Mouse (Mus musculus) testis, adult 2 months (tissue): Measurements from ENCODE around the gene Tmem238. TPM values are rescaled to one million over a fixed set of nuclear protein-coding genes. Genes with fewer than 3 reads are reported as not detected.

ENCODE experiments used
- H3K27ac ChIP-seq: fragments of 200-500 bp; 2 replicates; pipeline ENCODE4 v1.5.1; 2012; ENCODE audit warnings: low read depth, low read length; ENCODE audit not compliant: control insufficient read depth, insufficient read depth
- H3K27me3 ChIP-seq: fragments of 200-500 bp; 2 replicates; pipeline ENCODE4 v1.6.1; 2012; ENCODE audit warnings: mild to moderate bottlenecking, low read length, moderate library complexity; ENCODE audit not compliant: control insufficient read depth, insufficient read depth
- H3K36me3 ChIP-seq: fragments of 200-500 bp; 2 replicates; pipeline ENCODE4 v1.6.1; 2012; ENCODE audit warnings: mild to moderate bottlenecking, low read length; ENCODE audit not compliant: control insufficient read depth, insufficient read depth
- H3K4me1 ChIP-seq: fragments of 200-500 bp; 2 replicates; pipeline ENCODE4 v1.6.1; 2012; ENCODE audit warnings: low read length; ENCODE audit not compliant: control insufficient read depth, insufficient read depth
- H3K4me3 ChIP-seq: fragments of 200-500 bp; 2 replicates; pipeline ENCODE4 v1.5.1; 2012; ENCODE audit warnings: low read depth, mild to moderate bottlenecking, low read length, moderate library complexity, mixed read lengths; ENCODE audit not compliant: control insufficient read depth
- CTCF ChIP-seq: fragments of 200-500 bp; IDR thresholded peaks from 2 replicates; pipeline ENCODE4 v1.5.1; 2012; ENCODE audit warnings: low read depth, mild to moderate bottlenecking, inconsistent platforms, low read length, moderate library complexity; ENCODE audit not compliant: control insufficient read depth, insufficient read depth, insufficient replicate concordance
- POLR2A ChIP-seq: fragments of 200-500 bp; IDR thresholded peaks from 2 replicates; pipeline ENCODE4 v1.6.1; 2012; ENCODE audit warnings: low read depth, mild to moderate bottlenecking, inconsistent platforms, low read length, moderate library complexity; ENCODE audit not compliant: control insufficient read depth
- polyA plus RNA-seq: library from polyadenylated mRNA; depleted of rRNA; stranded (reverse); fragments of >200 nt; gene quantifications from 2 replicates; pipeline ENCODE4 v1.2.3, GENCODE M21; 2012

The Tmem238 gene
- polyA plus RNA-seq, 1 experiment, result 1.1 TPM

DNA sequence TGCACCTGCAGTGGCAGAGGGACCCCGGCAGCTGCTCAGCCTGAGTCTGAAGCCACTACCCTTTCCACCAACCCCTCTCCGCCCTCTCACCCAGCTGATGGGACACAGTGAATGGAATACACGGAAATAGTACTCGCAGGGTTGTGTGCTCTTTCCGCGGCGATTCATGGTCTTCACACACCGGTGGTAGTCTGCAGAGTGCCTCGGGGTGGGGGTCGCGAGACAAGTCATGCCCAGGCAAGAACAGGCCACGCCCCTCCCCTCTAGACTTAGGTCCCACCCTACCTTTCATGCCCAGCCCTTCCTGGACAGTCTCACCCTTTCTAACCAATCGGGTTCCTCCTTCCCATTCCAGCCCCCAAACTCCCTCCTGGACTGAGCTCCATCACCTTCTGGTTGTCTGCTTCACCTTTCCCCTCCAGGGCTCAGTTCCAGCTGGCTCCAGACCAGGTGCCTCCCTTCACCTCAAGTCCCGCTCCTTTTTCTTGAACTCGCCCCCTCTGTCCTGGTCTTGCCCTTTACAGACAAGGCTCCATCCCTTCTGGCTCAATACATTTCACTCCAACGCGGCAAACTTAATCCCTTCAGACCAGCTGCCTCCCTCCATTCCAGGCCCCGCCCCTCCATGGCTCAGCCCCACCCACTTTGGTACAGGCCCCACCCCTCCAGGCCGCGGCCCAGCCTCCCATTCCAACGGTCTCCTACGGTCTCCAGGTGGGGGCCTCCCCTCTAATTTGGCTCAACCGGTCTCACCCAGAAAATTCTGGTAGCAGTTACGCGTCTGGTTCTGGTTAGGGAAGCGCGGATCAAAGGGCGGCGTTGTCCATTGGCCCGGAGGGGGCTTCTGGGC, 37.3 kb downstream of the Tmem238 start:
- H3K27ac ChIP-seq, result peak overlapping the region; percentile 87
- no peaks in the 10 kb centered on the region; the same call in 1 of the 2 replicates for H3K36me3 ChIP-seq
- peak overlapping the region; percentile 87 for H3K4me3 ChIP-seq
- H3K27me3 ChIP-seq, result no peaks in the 10 kb centered on the region
- peaks cover 9% of the 10 kb centered on the region for H3K4me1 ChIP-seq
- no peak for TF ChIP-seq POLR2A
- TF ChIP-seq CTCF, result no peak

DNA sequence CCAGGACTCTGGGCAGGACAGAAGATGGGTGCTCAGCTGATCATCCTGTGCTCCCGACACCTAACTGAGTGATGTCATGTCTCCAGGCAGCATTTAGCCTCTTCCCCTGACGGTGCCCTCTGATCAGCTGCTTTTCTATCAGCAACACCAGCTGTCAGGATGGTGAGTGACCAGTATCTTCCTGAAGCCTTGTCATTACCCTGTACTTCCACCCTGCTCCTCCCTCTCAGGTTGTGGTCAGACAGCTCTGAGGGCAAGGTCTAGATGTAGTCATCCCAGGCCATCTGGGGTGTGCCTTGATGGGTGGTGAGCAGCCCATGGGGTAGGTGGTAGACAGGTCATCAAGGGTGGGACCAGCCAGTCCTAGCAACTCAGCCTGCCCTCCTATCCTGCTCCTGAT, 40.3 kb downstream of the Tmem238 start:
- H3K4me1 ChIP-seq, result peaks cover 9% of the 10 kb centered on the region
- H3K27ac ChIP-seq, result no peak overlapping the region
- no peak overlapping the region for H3K4me3 ChIP-seq
- H3K27me3 ChIP-seq, result no peaks in the 10 kb centered on the region
- H3K36me3 ChIP-seq, result no peaks in the 10 kb centered on the region; the same call in 1 of the 2 replicates
- TF ChIP-seq POLR2A (peak; percentile 22; the same call in 1 of the 2 replicates), CTCF (no peak)

DNA sequence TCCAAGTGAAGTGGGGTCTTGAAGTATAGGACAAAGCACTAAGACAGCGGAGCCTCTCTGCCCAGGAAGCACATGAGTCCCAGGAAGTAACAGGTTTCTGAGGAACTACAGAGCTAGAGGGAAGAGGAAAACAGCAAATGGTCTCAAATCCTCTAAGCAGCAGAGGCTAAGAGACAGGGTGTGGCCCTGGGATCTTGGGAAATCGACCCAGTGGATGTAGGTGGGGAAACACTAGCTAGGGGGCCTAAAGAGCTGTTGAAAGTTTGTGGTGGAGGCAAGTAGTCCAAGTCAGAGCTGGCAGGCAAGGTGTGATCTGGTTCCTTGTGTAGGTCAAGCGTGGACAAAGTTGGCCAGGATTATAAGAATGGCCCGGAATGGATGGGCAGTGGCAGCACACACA, 41.1 kb downstream of the Tmem238 start:
- TF ChIP-seq CTCF (no peak), POLR2A (no peak)
- Histone ChIP-seq H3K4me1 (peaks cover 7% of the 10 kb centered on the region), H3K27me3 (no peaks in the 10 kb centered on the region), H3K4me3 (no peak overlapping the region), H3K36me3 (no peaks in the 10 kb centered on the region; the same call in 1 of the 2 replicates), H3K27ac (no peak overlapping the region)

DNA sequence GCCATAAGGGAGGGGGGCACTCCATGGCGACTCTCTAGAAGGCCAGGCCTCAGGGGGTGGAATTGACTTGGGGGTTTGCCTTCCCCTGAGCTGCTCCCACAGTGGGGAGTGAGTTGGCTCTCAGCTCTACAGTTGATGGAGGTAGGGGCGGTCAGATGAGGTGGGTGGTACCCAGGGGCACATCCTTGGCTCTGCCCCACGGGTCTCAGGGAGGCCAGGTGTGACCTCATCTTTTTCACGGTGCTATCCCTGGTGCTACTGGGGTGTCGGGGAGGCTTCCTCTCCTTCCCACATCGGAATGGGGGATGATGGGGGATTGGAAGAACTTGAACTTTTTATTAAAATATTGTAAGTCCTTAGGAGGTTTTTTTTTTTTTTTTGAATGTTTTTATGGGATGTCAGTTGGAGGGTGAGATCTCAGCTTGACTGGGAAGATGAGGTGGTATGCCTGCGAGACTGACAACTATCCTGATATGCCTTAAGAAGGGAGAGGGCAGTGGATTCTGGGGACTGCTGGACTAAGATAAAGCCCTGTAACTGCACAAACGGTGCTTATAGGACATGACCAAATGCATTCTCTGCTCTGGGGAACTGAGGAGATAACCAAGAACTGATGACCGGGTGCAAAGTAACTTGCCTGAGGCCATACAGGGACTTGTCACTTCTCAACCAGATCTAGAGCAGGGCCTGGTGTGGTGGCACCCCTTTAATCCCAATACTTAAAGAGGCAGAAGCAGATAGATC, 42.1 kb downstream of the Tmem238 start:
- Histone ChIP-seq H3K27ac (no peak overlapping the region), H3K4me3 (no peak overlapping the region), H3K4me1 (peaks cover 5% of the 10 kb centered on the region; the same call in 1 of the 2 replicates), H3K36me3 (peaks cover 2% of the 10 kb centered on the region; the same call in 1 of the 2 replicates), H3K27me3 (no peaks in the 10 kb centered on the region)
- TF ChIP-seq POLR2A (no peak), CTCF (no peak)

DNA sequence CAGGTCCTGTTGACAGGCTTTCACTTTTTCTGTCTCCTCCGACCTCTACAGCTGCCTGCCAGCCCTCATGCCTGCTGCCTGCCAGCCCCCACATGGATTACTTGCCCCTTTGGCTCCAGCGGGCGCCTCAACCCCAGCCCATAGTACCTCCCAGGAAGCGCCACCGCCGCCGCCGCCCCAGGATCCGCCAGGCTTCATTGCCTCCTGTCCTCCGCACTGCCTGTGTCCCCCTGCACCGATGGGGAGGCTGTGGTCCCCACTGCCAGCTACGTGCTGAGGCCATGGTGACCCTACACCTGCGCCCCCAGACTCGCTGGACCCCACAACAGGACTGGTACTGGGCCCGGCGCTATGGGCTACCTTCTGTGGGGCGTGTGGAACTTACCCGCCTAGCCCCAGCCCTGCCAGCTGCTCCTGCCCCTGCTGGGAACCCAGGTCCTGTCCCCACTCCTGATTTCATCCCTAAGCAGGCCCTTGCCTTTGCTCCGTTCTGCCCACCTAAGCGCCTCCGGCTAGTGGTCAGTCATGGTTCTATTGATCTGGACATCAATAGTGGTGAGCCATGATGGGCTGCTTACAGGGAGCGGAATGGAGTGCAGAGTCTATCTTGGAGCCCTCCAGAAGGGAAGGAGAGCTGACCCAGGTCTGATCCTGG, 43.0 kb downstream of the Tmem238 start:
- Histone ChIP-seq H3K27ac (no peak overlapping the region), H3K36me3 (peaks cover 2% of the 10 kb centered on the region; the same call in 1 of the 2 replicates), H3K4me3 (no peak overlapping the region), H3K4me1 (no peaks in the 10 kb centered on the region; the same call in 1 of the 2 replicates), H3K27me3 (no peaks in the 10 kb centered on the region)
- TF ChIP-seq CTCF (no peak), POLR2A (no peak)

DNA sequence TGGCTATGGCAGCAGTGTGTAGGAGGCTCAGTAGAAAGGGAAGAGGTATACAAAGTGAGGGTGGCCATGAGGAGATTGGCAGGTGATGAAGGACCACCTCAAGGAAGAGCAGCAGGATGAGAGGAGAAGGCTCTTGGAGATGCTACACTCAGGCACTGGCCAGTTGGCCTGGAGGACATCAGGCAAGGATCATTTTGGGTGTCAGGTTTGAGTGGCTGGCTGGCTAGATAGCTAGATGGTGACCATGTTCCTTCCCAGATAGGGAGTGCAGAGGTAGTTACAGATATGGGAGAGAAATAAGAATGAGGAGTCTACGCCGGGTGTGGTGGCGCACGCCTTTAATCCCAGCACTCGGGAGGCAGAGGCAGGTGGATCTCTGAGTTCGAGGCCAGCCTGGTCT, 44.6 kb downstream of the Tmem238 start:
- H3K4me3 ChIP-seq, result no peak overlapping the region
- H3K36me3 ChIP-seq, result peaks cover 2% of the 10 kb centered on the region; the same call in 1 of the 2 replicates
- peaks cover 11% of the 10 kb centered on the region for H3K4me1 ChIP-seq
- TF ChIP-seq CTCF, result no peak
- no peak for TF ChIP-seq POLR2A
- no peaks in the 10 kb centered on the region for H3K27me3 ChIP-seq
- no peak overlapping the region for H3K27ac ChIP-seq

DNA sequence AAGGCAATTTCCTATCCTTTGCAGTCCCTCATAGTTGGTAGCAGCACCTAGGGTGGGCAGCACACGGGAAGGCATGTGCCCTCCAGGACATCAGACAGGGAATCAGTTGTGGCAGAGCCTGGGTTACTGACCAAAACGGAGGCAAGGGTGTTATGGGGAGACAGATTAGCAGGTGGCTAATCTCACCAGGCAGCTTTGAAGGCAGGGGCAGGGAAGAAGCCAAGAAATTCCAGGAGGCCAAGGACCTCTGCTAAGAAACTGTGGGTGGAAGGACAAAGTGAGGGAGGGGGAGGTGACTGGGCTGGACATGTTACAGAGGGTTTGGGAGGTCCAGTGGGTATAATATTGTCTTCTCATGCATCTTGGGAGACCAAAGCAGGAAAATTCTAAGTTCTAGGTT, 46.1 kb downstream of the Tmem238 start:
- Histone ChIP-seq H3K4me3 (no peak overlapping the region), H3K27ac (no peak overlapping the region), H3K36me3 (peaks cover 2% of the 10 kb centered on the region; the same call in 1 of the 2 replicates), H3K4me1 (peaks cover 20% of the 10 kb centered on the region), H3K27me3 (no peaks in the 10 kb centered on the region)
- TF ChIP-seq CTCF (no peak), POLR2A (no peak)

DNA sequence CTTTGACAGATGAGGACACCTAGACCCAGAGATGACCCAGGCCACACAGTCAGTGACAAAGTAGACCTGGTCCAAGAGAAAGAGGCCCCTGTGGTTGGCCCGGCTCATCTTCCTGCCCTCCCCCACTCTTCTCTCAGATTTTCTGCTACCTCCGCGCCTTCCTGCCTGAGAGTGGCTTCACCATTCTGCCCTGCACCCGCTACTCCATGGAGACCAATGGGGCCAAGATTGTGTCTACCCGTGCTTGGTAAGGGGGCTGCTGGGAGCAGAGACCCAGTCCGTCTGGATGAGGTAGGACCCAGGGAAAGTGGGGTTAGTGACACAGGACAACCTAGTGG, 47.0 kb downstream of the Tmem238 start:
- Histone ChIP-seq H3K27me3 (no peaks in the 10 kb centered on the region), H3K36me3 (peaks cover 2% of the 10 kb centered on the region; the same call in 1 of the 2 replicates), H3K4me1 (peaks cover 20% of the 10 kb centered on the region), H3K27ac (no peak overlapping the region), H3K4me3 (no peak overlapping the region)
- TF ChIP-seq CTCF, result no peak
- no peak for TF ChIP-seq POLR2A
